Mouse (Mus musculus) kidney, adult 2 months (tissue): Measurements from ENCODE around the gene Mgp. TPM values are rescaled to one million over a fixed set of nuclear protein-coding genes. Genes with fewer than 3 reads are reported as not detected.

Source experiments
- DNase-seq: peaks from one replicate; pipeline ENCODE4 v3.0.0; 2021
- H3K27ac ChIP-seq: fragments of 200-500 bp; 2 replicates; pipeline ENCODE4 v1.5.1; 2012; ENCODE audit warnings: low read depth, low read length, control low read depth, inconsistent platforms; ENCODE audit not compliant: insufficient read depth
- H3K27me3 ChIP-seq: fragments of 200-500 bp; replicated peaks from 2 replicates; pipeline ENCODE4 v1.6.1; 2012; ENCODE audit warnings: mild to moderate bottlenecking, moderate library complexity, low read length, inconsistent platforms; ENCODE audit not compliant: control insufficient read depth, insufficient read depth
- H3K36me3 ChIP-seq: fragments of 200-500 bp; 2 replicates; pipeline ENCODE4 v1.6.1; 2012; ENCODE audit warnings: mild to moderate bottlenecking, moderate library complexity, low read length, inconsistent platforms; ENCODE audit not compliant: control insufficient read depth, insufficient read depth
- H3K4me1 ChIP-seq: fragments of 200-500 bp; 2 replicates; pipeline ENCODE4 v1.6.1; 2011; ENCODE audit warnings: low read length; ENCODE audit not compliant: control insufficient read depth, insufficient read depth
- H3K4me3 ChIP-seq: fragments of 200-500 bp; 2 replicates; pipeline ENCODE4 v1.5.1; 2011; ENCODE audit warnings: mild to moderate bottlenecking, low read depth, low read length, control low read depth; ENCODE audit not compliant: insufficient read depth
- CTCF ChIP-seq: fragments of 200-500 bp; conservative IDR thresholded peaks from 2 replicates; pipeline ENCODE4 v1.5.1; 2011; ENCODE audit warnings: low read depth, mild to moderate bottlenecking, control low read depth, low read length, moderate library complexity, mixed read lengths; ENCODE audit not compliant: insufficient read depth, insufficient read length
- POLR2A ChIP-seq: fragments of 200-500 bp; IDR thresholded peaks from one replicate; pipeline ENCODE4 v1.6.1; 2011; ENCODE audit warnings: low read depth, low read length, control low read depth
- WGBS: fragments of 180-500 bp; shearing (Covaris S2); methylation state at CpG from one replicate; pipeline ENCODE4 v1.1.7; 2018; 5-methylcytosine and 5-hydroxymethylcytosine counted together
- polyA plus RNA-seq: library from polyadenylated mRNA; depleted of rRNA; stranded (reverse); fragments of >200 nt; gene quantifications from 2 replicates; pipeline ENCODE4 v1.2.3, GENCODE M21; 2012

The Mgp gene
- polyA plus RNA-seq, 1 experiment: 725 TPM

GRCm38 (mm10) chr6:136917885-136918284 is 42.3 kb upstream of the Mgp start:
- TF ChIP-seq CTCF (no peak), POLR2A (no peak)
- H3K4me1 ChIP-seq: peaks cover 23% of the 10 kb centered on the region
- no peak overlapping the region for H3K27ac ChIP-seq
- no peaks in the 10 kb centered on the region for H3K36me3 ChIP-seq
- no peaks in the 10 kb centered on the region for H3K27me3 ChIP-seq
- 53% methylated on average over 2 of the region's 2 CpGs for WGBS
- DNase-seq: no peak
- no peak overlapping the region for H3K4me3 ChIP-seq

DNA sequence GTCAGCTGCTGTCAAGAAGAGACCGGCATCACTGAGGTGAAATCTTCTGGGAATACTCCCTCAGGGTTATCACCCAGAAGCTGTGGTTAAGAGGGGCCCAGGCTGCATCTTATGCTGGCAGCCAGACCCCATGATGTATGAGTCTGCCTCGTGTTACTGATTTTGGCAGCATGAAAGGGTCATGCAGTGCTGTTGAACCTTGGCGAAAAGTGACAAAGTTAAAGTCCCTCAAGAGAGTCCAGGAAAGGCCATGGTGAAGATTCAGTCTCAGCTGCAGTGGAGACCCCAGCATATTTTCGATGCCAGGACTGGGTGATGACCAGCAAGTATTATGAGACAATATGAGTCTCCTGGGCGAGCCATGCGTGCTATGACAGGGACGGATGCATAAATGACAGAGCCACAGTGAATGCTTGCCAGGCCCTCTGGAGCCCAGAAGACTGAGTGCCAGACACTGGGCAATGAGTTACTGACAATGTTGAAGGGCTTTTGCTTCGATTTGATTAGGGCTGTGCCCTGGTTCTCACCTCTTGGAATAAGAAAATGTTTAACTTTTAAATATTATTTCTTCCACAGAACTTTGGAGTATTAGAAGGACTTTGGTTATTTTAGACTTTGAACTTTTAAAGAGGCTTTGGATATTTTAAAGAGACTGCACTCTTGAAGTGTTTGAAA is 40.2 kb upstream of the Mgp start:
- Histone ChIP-seq H3K4me3 (no peak overlapping the region), H3K27me3 (no peaks in the 10 kb centered on the region), H3K4me1 (peaks cover 23% of the 10 kb centered on the region), H3K36me3 (no peaks in the 10 kb centered on the region), H3K27ac (peak overlapping the region; percentile 82)
- TF ChIP-seq POLR2A (no peak), CTCF (no peak)
- WGBS: 55% methylated on average over 8 of the region's 8 CpGs
- peak; percentile 78 for DNase-seq

DNA sequence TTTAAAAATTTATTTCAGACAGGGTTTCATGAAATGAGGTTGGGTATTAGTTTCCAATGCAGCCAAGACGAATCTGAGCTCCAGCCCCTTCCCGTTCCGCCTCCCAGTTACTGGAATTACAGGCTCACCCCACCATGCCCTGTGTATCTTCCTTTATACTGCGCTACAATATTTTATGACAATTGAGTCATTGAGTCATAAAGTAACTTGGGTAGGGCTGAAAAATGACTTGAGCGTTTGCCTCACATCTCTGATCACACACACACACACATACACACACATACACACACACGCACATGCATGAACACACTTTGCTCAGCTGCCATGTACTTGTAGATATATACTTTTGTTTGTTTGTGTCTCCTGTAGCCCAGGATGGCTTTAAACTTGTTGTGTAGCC is 38.6 kb upstream of the Mgp start:
- TF ChIP-seq POLR2A (no peak), CTCF (no peak)
- Histone ChIP-seq H3K27ac (no peak overlapping the region), H3K4me3 (no peak overlapping the region), H3K4me1 (peaks cover 23% of the 10 kb centered on the region), H3K36me3 (no peaks in the 10 kb centered on the region), H3K27me3 (no peaks in the 10 kb centered on the region)
- no peak for DNase-seq
- 93% methylated on average over 6 of the region's 6 CpGs for WGBS

DNA sequence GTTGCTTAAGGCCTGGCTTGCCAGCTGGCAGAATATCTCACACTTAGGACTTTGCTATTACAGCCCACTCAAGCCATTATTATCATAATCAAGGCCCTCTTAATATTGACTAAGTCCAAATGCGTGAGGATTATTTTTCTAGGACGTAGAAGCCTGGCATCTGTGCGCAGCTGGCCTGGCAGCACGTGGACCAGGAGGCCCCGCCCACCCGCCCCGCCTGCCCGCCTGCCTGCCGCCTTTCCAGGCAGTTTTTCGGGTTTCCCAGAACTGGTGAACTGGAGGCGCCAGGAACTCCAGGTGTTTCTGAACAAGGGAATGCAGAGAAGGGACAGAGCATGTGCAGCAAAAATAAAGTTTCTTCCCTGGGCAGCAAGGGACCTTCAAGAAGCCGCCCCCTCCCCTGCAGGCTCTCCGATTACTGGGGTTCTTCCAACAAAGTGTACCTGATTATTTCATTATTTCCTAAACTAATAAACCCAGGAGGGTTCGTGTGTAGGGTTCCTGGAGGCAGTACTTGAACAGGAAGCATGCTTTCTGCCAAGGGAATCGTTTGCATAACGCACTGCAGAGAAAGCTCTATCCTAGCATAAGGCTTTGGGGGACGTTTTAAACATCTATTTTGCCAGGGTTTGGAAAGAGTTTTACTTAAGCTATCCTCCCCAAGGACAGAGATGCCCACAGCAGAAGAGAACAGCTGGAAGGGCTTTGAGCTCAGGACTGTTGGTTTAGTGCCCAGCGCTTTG is 37.9 kb upstream of the Mgp start:
- WGBS: 11% methylated on average over 18 of the region's 18 CpGs
- DNase-seq: peak; percentile 84
- TF ChIP-seq POLR2A (no peak), CTCF (no peak)
- peaks cover 23% of the 10 kb centered on the region for H3K4me1 ChIP-seq
- H3K36me3 ChIP-seq: no peaks in the 10 kb centered on the region
- H3K4me3 ChIP-seq: no peak overlapping the region; the same call in 1 of the 2 replicates
- H3K27me3 ChIP-seq: no peaks in the 10 kb centered on the region
- peak overlapping the region; percentile 54 for H3K27ac ChIP-seq

DNA sequence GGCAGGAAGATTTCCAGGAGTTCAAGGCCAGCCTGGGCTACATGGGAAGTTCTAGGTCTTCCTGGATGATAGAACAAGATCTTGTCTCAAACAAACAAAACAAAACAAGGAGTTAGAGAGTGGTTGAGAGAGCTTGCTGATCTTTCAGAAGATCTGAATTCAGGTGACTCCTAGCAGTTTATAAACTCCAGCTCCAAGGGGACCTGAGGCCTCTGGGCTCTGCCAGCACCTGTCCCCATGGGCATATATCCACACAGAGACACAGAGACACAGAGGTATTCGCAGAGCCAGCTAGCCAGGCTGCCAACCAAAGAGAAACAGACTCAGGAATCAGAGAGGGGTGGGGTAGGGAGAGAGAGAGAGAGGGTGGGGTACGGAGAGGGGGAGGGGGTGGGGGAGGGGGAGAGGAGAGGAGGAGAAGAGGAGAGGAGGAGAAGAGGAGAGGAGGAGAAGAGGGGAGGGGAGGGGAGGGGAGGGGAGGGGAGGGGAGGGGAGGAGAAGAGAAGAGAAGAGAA is 37.2 kb upstream of the Mgp start:
- Histone ChIP-seq H3K4me3 (no peak overlapping the region), H3K4me1 (peaks cover 23% of the 10 kb centered on the region), H3K27ac (no peak overlapping the region), H3K36me3 (no peaks in the 10 kb centered on the region), H3K27me3 (no peaks in the 10 kb centered on the region)
- DNase-seq: no peak
- no peak for TF ChIP-seq POLR2A
- no peak for TF ChIP-seq CTCF
- WGBS: 90% methylated on average over 1 of the region's 2 CpGs

DNA sequence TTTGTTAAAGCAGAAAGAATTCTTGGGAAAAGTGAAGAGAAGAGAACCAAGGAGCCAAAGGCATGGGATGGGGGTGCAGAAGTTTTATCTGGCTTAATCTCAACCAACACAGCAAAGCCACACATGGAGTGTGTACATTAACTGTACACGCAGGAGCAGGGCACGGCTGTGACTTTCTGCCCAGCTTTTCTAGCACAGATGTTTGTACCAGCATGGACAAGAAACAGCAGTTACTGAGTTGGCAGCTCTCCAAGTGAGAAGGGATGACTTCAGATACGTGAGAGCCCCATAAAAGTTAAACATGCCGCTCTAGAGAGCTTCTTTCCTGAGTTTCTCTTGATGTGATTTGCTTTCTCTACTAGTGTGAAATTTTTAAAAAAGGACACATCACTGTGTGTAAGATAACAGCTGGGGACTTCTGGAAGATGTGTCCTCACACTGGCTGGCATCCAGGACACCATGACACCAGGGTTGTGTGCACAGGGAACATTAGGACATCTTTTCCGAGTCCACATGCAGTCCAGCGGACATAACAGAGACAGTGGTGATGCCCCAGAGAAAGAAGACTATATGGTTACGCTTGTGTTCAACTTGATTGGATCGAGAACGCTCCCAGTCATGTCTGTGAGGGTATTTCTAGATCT is 34.7 kb upstream of the Mgp start:
- 62% methylated on average over 9 of the region's 9 CpGs for WGBS
- Histone ChIP-seq H3K4me1 (peaks cover 18% of the 10 kb centered on the region), H3K4me3 (no peak overlapping the region), H3K36me3 (no peaks in the 10 kb centered on the region), H3K27ac (0 out of 2 replicates have a peak overlapping the region, but pooled peaks have one; percentile 26), H3K27me3 (no peaks in the 10 kb centered on the region)
- DNase-seq: peak; percentile 26
- TF ChIP-seq POLR2A (no peak), CTCF (no peak)

- 68% methylated on average over 10 of the region's 10 CpGs for WGBS
- H3K27me3 ChIP-seq: no peaks in the 10 kb centered on the region
- 0 out of 2 replicates have a peak, but pooled peaks cover 5% of the 10 kb centered on the region for H3K4me1 ChIP-seq
- no peaks in the 10 kb centered on the region for H3K36me3 ChIP-seq
- TF ChIP-seq POLR2A (no peak), CTCF (no peak)
- DNase-seq: peak; percentile 59
- peak overlapping the region; percentile 73 for H3K27ac ChIP-seq
- H3K4me3 ChIP-seq: no peak overlapping the region
Observed at GRCm38 (mm10) chr6:136906937-136907293, 31.3 kb upstream of the Mgp start.
